Mouse (Mus musculus): Measurements from ENCODE around the gene Ctla4.

Ctla4 gene

DNA sequence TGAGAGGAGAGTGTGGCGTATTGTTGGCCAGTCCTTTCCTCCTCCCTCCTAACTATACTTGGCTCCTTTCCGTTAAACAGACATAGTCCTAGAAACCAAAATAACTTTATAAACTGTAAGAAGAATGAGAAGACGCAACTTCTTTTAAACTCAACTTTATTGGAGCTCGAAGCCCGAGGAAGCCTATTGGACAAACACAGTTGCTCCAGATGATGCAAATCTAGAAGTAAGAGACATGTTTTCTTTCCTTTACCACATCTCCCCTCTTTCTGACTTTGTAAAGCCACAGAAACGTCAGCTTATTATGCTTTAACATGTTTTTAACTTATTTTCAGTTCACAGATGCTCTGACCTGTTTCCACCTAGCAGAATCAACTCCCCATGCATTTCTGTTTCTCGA lies at the start of gene Ctla4:
Gene Ctla4 (plus strand): TSS at position 20 of the 400 bp plus-strand sequence.
- no peak for DNase-seq (ENCODE audit: low read depth)

DNA sequence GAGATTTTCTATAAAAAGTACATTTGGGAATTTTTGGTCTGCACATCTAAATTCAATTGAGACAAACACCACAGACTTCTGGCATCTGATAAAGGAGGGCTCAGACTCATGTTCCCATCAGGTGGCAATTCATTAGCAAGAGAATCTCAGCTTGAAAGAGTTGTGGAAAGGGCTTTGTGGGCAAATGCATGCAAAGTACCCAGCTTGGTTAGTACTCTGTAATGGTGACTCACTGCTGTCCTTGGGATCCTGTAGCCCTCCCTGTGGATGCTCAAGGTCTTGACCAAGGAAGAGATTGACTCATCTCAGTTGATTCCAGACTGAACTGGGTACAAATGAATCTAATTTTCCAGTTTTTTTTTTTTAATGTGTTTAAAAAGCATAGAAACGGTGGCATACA lies 47.6 kb upstream of the Ctla4 start:
- no peak for DNase-seq (ENCODE audit: low read depth)

DNA sequence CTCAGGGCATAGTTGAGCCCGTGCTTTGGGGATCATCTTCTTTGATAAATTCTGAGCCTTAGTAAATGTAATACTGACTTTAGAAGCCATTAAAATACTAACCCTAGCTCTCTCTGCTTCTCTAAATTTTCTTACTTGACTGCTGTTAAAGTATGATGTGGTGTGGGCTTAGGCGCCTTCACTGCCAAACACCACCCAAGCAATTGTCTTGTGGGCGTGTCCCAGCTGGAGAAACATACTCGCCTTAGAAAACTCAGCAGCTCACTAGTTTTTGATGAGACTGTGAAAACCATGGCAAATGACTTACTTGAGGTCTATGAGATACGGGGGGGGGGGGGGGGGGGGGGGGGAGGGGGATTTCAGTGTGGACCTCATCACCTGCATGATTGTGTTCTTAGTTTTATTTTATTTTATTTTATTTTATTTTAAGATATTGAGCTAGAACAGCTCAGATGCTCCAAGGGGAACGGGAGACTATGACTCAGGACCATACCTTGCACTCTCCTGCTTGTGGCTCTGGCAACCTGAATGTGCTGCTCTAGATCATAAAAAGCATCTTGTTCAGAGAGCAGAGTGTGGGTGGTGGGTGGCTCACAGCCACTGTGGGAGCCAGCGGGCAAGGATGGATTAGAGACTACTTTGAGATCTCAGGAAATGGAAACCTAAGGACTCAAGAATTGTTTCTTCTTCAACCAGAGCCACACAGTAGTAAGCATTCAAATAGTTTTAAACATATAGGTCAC lies 41.3 kb upstream of the Ctla4 start:
- no peak for DNase-seq (ENCODE audit: low read depth)

DNA sequence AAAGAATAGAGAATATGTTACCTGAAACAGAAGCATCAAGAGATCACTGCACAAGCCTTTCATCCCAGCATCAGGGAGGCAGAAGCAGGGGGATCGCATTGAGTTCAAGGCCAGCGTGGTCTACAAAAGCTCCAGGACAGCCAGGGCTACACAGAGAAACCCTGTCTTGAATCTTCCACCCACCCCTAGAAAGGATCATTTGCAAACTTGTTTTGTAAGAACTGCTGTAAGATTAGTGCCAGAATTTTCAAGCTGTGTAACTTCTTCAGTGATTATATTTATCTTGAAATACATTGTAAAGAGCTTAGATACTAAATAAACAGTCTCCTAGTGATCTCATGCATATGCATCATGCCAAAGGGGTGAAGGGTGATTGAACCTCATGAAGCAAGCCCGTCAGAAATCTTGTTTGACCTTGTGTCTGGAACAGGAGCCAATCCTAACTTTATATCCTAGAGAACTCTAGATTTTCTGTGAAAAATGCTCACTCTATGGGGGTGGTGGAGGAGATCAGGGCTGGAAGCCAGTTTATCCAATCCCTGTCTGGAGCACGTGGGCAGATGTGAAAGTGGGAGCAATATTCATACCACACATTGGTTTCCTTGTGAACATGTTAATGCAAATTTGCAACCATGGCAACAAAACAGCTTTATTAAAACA lies 40.1 kb upstream of the Ctla4 start:
- DNase-seq (ENCODE audit: low read depth) = no peak

DNA sequence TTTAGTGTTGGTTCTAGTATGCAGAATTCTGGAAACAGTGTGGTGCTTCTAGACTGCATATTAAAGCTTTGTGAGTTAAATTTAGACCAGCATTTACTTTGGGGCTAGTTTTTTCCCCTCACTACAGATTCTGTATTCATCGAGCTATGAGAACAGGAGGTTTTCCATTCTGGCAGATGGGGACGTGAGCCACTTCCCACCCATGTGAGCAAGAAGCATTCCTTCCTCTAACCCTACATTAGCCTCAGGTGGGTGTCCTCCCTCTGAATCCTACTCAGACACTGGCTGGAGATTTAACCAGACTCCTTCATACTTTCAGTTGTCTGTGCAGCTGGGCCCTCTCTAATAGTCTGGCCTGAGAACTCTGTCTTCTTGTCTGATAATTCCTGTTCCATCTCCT lies 37.7 kb upstream of the Ctla4 start:
- DNase-seq (ENCODE audit: low read depth) = no peak

DNA sequence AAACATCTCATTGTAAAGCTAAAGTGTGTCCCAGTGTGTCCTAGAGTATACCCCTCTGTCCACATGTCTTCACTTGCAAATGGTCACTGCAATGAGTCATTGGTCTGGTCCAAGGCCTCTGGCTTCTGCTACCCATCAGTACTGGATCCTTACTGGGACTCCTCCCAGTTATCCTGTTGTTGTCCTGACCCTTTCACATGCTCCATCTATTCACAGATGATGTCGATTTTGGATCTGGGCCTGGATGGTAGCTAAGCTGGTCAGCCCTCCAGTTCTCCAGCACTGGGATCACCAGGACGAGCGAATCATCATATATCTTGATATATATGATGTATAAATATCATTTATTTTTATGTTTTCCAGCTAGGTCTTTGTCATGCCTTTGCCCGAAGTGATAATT lies 37.0 kb upstream of the Ctla4 start:
- no peak for DNase-seq (ENCODE audit: low read depth)

DNA sequence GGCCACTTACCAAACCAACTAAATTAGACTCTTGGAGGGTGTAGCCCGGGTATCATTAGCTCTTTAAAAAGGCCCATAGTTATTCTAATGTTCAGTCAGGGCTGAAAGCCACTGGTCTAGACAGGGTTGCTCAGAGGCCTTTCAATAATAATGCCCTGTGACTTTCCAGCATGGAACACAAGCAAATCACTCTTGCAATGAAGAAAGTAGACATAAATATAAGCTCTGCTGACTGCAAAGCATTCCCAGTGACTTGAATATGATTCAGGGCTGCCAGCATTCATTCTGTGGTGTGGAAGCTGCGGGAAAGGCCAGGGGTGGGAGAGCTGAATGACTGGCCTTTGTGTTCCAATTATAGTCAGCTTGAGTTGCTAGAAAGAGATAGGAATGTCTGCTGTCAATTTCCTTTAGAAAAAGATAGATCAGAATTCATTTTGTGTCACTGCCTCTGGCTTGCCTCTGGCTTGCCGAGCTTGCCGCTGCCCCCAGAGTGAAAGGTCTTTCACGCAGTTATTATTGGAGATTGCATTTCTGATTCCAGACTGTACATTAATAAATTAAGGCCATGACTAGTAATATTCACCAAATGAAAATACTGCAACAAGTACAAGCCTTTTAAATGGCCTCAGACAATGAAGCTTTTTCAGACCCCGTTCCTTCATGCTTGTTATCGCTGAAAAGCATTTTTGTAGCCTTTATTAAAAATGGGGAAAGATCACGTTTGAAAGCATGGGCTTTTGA lies 35.6 kb upstream of the Ctla4 start:
- no peak for DNase-seq (ENCODE audit: low read depth)

DNA sequence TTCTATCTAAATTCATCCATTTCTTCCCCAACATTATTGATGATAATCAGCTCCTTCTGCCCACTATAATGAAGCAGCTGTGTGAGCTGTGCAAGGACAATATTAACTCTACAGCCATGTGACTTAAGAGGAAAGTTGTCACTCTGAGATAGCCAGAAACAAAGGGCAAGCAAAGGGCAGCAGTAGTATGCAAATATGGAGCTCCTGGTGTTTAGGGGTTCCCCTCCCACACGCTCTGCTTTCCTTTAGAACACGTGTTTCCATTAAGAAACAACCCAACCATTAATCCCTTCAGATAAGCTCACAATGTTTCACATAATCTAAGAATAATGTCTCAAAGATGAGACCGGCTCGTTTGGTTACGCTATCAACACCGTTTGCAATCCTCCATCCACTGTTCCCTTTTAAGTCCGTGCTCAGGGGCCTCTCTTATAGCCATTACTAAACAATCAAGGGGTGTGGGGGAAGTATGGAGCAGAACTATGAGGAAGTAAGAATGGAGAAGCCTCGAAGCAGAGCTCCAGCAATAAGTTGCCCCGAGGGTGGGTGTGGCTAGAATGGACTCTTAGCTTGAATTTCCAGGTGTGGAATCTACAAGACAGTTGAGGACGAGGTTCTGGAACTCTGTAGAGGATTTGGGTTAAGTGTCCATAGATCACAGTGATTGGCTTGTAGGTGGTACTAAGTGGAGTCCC lies 34.6 kb upstream of the Ctla4 start:
- peak; percentile 35 for DNase-seq (ENCODE audit: low read depth)

DNA sequence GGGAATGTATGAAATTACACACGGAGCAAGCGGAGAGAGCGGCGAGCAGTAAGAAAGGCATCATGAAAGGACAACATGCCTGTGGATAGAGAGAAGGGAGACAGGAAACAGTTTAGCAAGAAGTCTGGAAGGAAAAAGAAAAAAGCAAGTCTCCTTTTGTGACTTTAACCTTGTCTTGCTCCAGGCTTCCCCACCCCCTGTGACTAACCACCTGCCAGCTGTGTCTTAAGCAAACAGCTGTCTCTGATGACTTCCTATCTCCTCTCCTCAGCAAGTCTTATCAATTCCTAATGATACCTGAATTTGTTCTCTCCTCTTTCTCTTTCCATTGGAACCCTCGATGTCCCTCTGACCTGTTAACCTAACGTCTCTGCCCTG lies 34.0 kb upstream of the Ctla4 start:
- DNase-seq (ENCODE audit: low read depth) = no peak

DNA sequence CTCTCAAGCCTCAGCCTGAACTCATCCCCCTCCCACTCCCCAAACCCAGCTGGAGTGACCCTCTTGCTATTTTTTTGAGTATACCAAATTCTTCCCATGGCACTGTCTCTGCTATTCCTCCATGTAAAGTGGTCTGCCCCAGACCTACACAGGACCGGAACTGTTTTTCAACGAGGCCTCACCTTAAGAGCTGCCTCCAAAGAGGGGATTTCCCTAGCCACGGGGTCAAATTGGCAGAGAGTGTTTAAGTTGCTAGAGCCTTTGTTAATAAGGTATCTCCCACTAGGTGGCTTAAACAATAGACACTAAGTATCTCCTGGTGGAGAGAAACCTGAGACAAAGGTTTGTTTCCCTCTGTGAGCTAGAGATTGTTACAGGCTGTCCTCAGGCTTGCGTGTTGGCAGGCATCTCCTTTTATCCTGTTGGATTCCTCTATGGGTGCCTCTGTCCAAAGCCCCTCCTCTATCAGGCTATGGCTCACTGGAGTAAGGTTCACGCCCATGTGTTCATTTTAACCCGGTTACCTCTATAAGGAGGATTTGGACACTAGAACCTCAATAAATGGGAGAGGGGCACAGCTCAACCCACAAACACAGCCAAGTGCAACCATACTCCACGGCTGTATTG lies 33.4 kb upstream of the Ctla4 start:
- no peak for DNase-seq (ENCODE audit: low read depth)

DNA sequence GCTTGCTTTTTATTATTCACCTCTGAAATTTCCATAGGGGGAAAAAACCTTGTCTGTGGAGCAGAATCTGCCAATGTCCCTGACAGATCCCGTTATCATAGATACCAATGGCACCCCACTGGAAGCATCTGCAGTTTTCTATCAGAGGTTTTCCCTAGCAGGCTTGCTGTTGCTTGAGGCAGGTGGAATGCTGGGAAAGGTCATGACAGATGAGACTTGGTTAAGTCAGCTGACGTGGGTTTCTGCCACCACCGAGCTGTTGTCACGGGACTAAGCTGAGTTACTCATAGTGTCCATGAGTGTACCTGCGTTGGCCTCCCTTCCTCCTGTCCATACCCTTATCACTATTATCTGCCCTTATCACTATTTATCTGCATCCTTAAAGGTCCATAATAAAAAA lies 32.8 kb upstream of the Ctla4 start:
- DNase-seq (ENCODE audit: low read depth) = no peak

DNA sequence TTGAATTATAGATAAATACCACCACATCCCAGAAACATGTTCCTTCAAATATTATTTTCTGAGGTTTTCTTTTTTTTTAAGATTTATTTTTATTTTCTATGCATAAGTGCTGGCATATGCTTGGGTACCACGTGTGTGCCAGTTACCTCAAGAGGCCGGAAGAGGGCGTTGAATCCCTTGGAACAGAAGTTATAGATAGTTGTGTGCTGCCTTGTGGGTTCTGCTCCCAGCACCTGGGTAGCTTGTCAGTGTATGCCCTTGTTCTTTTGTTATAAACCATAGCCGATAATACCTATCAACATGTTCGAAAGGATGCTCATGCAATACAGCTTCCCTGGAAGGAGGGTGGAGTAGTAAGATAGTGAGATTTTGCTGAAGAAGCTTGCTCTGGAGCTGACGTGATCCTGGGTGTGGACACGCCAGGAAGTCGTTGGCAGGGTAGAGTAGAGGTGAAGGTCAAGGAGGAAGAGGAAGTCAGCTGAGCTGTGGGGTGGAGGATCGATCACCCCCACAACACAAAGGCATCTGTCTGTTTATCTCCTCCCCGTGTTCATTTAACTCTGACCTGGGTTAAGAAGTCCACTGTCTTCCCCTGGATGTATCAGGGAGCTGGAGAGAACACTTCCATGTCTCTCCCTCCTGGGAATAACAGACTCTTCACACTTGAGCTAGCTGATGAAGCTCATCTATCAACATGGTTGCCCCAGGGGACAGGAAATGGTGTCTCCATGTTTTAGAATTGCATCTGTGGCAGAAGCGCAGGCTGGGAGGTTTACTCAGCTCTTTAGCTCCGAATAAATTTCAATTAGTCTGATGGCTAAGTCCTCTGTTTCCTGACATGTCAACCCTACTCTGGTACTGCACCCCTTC lies 29.2 kb upstream of the Ctla4 start:
- DNase-seq (ENCODE audit: low read depth) = no peak

DNA sequence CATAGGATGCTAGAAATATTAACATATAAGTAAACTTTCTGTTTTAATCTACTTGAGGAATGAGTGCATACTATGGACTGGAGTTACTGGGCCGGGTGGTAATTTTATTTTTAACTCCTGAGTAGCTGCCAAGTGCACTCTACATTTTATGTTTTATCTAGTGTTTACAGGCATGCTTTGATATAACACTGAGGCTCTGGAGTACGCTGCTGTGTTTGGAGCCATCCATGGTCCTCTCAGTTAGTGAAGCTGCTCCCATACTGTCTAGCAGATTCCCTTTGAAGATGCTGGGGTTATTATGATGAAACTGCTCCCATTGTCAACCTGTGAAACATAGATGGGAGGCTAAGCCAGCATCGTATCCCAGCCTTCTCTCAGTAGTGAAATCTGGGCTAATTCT lies 27.6 kb upstream of the Ctla4 start:
- no peak for DNase-seq (ENCODE audit: low read depth)

DNA sequence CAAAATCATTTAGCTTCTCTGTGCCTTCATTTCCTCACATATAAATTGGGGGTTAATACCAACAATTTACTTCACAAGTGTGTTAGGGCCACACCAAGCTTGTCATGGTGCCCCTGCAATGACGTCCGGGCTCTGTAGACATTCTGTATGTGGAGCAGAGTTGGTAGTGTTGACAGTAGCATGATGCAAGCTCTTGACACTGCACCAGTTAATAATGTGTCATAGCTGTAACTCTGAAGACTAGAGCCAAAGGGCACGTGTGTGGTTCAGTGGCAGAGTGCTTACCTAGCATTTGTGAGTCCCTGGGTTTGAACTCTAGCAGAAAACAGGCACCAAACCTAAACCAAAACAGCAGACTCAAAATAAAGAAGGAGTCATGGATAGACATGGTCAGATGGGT lies 27.0 kb upstream of the Ctla4 start:
- no peak for DNase-seq (ENCODE audit: low read depth)

DNA sequence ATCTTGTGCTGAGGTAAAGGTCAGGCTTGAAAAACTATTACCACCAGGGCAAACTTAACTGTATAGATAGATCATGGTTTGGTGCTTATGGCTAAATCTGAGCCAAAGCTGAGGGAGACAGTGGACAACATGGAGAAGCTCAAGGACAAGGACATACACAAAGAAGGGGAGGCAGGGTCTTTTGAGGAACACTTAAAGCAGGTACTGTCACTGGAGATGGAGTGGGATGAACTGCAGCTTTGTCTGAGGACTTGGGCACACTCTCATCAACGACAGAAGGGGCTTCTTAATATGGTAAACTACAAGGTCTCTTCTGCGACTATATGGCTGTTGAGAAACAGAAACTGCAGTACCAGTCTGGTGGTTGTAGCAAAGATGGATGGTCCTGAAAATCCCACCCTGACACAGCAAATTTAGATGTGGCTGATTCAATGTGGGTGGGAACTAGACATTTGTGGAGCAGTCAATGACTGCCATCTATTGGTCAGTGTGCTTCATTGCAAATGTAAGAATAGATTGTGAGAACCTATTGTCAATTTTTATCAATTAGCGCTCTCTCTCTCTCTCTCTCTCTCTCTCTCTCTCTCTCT lies 26.3 kb upstream of the Ctla4 start:
- peak; percentile 35 for DNase-seq (ENCODE audit: low read depth)

DNA sequence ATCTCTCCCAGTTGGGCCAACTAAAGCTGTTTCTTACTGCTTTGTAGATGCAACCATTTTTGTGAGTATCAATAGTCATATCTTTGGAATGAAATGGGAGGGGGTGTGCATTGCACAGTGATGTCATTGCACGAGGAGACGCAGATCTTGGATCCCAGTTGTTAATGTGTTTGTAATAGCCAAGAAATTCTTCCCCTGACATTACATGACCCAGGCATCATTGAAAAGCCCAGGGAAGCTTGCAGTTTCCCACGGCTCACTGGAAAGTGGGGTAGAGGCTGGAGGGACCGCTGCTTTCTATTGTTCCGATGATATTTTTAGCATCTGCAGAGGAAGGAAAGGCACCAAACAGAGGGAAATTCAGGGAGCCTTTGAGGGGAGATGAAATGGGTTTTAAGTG lies 25.8 kb upstream of the Ctla4 start:
- no peak for DNase-seq (ENCODE audit: low read depth)

DNA sequence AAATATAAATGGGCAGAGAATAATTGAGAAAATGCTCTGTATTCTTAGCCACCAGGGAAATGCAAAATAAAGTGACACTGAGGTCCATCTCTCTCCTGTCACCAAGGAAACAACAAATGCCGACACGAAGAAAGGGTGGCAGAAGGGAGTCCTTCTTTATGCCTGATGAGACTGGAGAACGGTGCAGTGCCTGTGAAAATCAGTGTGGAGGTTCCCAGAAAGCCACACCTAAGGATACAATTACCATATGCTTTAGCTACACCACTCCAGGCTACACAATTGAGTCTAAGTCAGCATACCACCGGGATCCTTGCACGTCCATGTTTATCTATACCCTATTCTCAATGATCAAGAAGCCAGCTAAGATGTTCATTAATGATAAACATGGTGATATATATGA lies 25.4 kb upstream of the Ctla4 start:
- no peak for DNase-seq (ENCODE audit: low read depth)

DNA sequence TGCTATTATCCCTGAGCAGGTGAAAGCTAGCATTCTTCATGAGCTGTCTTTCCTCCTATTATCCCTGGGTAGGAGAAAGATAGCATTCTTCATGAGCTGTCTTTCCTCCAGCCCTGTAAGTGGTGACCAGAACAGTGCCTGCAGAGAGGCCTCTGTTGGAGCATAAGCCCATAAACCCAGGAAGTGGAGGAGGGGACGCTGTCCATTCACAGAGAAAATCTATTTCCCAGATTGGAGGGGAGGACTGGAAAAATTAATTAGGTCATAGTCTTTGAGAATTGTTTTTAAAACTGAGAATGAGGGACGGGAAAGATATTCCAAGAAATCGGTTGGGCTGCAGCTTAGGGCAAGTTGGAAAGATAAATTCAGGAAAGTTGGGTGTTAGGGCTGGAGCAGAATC lies 24.3 kb upstream of the Ctla4 start:
- no peak for DNase-seq (ENCODE audit: low read depth)

DNA sequence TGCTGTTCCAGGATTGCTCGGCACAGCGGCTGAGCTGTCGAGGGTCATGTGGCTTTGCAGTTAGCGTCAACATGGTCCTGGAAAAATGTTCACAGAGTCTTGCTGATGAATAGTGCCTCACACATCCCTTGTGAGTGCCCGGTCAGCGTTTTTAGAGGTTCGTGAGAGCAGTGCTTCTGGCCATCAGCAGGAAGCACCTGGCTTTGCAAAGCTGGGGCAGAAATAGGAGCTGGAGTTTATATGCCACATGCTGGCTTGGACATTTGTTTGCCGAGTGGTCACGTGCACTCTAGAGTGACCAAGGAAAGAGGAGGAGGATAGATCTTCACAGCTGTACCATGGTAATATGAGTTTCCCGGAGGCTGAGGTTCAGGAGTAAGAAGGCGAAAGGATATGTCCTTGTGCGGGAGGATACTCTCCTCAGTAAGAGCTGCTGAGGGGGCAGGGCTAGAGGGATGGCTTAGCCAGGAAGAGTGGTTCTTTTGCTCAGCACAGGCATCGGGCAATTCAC lies 23.8 kb upstream of the Ctla4 start:
- no peak for DNase-seq (ENCODE audit: low read depth)

DNA sequence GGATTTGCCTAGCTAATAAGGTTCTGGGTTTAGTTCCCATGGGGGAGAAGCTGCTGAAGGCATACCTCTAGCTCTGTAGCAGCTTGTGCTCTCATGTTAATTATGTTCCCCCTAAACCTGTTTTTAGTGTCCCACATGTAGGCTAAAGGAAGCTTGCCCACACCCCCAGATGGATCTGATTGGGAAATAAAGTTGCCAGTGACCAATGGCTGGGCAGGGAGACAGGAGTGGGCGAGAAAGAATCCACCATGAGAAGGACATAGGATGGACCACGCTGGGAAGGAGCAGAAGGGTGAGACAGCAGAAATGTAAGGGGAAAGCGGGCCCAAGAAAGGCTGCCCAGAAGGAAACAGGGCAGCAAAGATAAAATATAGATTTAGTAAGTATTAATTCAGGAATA lies 23.1 kb upstream of the Ctla4 start:
- DNase-seq (ENCODE audit: low read depth) = no peak

DNA sequence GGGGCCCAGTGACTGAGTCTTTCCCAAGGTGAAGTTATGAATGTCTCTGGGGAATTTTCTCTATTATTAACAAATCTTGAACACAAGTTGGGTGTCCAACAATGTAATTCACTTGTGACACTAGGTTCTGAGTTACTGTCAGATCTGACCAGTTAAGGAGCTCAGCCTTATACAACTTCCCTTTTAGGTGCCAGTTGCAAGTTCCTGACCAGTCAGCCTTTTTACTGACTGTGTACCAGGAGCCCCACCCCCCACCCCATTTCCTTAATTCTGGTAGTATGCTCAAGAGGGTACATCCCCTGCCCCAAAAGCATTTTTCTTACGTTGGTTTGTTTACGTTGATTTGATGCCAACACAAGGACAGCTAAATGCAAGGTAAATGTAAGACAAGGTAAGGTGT lies 21.6 kb upstream of the Ctla4 start:
- no peak for DNase-seq (ENCODE audit: low read depth)

Data from c-Kit-positive CD71-negative TER-119-negative erythroid progenitor cells, embryonic 14.5 days (primary cell).